Mouse (Mus musculus) WW6 (cell line): ENCODE measurements around the gene Vamp8.

ENCODE experiments used
- DNase-seq: peaks from one replicate; pipeline ENCODE4 v3.0.0-alpha.2; 2013; ENCODE audit warnings: low read depth, low spot score

Vamp8 gene

GRCm38 (mm10) chr6:72354025-72354424 is 36.5 kb downstream of the Vamp8 start:
- no peak for DNase-seq

- DNase-seq: no peak
Measured at GRCm38 (mm10) chr6:72352636-72353405, 37.7 kb downstream of the Vamp8 start.

- DNase-seq: no peak
Measured at GRCm38 (mm10) chr6:72350214-72350613, 40.3 kb downstream of the Vamp8 start.

GRCm38 (mm10) chr6:72348411-72348810 is 42.1 kb downstream of the Vamp8 start:
- no peak for DNase-seq

GRCm38 (mm10) chr6:72347166-72347941 is 43.1 kb downstream of the Vamp8 start, which contains the start of gene 0610030E20Rik:
Gene 0610030E20Rik (plus strand): TSS chr6:72347317.
- DNase-seq: no peak

- no peak for DNase-seq
Measured at GRCm38 (mm10) chr6:72346261-72346660, 44.2 kb downstream of the Vamp8 start.

- no peak for DNase-seq
Measured at GRCm38 (mm10) chr6:72345633-72346032, 44.9 kb downstream of the Vamp8 start.

GRCm38 (mm10) chr6:72345074-72345567 is 45.4 kb downstream of the Vamp8 start, which contains the start of gene Usp39:
Gene Usp39 (minus strand): TSS chr6:72345184.
- DNase-seq: peak; percentile 80

GRCm38 (mm10) chr6:72344396-72345073 is 46.0 kb downstream of the Vamp8 start:
- no peak for DNase-seq

- no peak for DNase-seq
Measured at GRCm38 (mm10) chr6:72340481-72340880, 50.0 kb downstream of the Vamp8 start.
